Mouse (Mus musculus): ENCODE measurements around the gene Lrrc18.

DNA sequence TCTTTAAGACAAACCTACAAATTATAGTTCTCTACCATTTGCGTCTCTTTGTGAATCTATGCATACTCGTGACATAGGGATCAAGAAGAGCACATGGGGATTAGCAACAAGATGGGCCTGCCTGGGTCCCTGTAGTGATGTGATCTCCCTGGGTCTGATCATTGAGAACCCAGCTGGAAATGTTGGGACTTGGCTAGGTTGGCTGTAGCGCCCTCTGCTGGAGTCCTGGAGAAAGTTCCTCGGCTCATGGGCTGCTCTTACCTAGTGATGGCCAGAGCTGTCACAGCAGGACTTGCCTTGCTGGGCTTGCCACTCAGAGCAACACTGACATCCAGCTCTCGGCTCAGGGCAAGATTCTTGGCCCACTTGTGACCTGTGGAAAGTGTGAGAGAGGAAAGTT lies 30.7 kb upstream of the Lrrc18 start:
- TF ChIP-seq CTCF (IDR thresholded peaks at IDR 0.05; ENCODE audit: borderline replicate concordance, insufficient read depth, low read depth, low read length) = peak; percentile 74
- no peak for TF ChIP-seq POLR2A (IDR thresholded peaks at IDR 0.05; ENCODE audit: borderline replicate concordance, insufficient read depth, low read length)

Measured in cerebellum, adult 2 months (tissue).